Mouse (Mus musculus) heart, adult 10 weeks (tissue): ENCODE results near the gene Ly6g6d. TPM values are rescaled to one million over a fixed set of nuclear protein-coding genes. Genes with fewer than 3 reads are reported as not detected.

Experiments
- polyA plus RNA-seq: library from polyadenylated mRNA; stranded (reverse); fragments of 350-450 nt; fragmentation: Illumina TruSeq; extraction: RNeasy Lipid Tissue Mini Kit (QIAGEN cat#74804); gene quantifications from one replicate; pipeline ENCODE4 v1.2.3, GENCODE M21; 2014; ENCODE audit warnings: low read depth, low replicate concordance

Gene Ly6g6d
- polyA plus RNA-seq: not detected

DNA sequence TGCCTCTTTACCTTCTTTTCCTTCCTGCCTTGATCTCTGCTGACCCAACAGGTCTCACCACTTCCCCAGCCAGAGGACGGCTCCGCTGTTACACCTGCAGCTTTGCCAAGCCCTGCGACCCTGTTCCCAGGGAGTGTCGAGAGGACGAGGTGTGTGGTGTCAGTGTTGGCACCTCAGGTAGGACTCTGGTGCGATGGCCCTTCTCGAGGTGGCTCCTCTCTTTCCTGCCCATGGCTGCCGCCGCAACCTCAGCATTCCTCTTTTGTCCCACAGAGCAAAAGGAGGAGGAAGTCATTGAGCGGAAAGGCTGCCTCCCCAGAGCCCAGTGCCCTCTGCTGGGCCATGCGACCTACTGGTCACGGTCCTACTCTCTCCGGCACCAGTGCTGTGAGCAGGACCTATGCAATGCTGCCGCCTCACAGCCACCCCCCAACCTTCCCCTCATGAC is at the start of gene Ly6g6d:
TSS of gene Ly6g6d (minus strand) at position 280 of the 448 bp plus-strand sequence.

DNA sequence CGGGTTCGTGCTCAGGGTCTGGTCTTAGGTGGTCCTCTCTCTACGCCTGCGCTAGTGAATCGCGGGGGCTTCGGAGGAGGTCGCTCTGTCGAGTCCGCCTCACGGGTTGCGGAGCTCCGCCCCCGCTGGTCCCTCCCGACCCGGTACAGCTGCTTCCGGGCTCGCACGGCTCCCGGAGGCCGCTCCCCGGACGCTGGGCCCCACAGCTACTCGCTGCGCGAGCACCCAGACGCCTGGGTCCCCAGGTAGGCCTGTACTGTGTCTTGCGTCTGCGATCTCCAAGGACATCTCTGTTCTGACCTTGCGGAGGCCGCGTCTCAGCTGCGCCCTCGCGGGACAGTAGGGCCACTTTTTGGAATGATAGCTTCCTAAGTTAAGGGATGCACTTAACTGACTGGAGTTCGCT is 48.3 kb upstream of the Ly6g6d start, which contains the start of gene D17H6S53E:
TSS of gene D17H6S53E (plus strand) at position 168 of the 406 bp plus-strand sequence.

GRCm38 (mm10) chr17:35121871-35122303 is 44.0 kb upstream of the Ly6g6d start, which contains the start of gene Csnk2b:
Gene Csnk2b, minus strand, starts transcription at chr17:35122053.

DNA sequence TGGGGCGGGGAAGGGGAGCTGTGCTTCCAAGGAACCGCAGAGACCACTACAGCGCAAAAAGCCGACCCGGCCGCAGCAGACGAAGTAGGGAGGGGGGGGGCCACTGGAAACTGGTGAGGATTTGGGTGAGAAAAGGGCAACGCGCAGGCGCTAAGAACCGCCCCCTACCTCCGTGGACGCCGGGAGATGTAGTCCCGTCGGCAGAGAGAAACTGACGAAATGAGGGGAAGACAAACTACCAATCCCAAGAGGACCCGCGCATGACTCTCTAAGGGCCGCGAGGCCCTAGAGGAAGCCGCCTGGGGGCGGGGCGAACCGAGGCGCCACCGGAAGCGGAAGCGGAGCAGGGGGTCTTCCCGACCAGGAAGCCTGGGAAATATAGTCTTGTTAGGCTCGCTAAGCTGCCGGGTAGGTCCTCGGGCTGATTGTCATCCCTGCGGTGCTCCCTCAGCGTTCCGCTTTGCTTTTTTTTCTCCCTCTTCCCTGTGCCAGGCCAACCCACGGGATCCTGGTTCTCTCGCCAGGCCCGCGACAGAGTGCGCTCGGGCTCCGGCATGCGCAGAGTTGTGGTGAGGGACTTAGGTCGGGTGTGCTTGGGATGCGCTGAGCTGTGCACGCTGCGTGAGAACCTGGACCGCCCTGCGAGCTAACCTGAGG is 43.4 kb upstream of the Ly6g6d start, which contains the start of gene Gpank1:
TSS of gene Gpank1 (plus strand) at position 313 of the 657 bp plus-strand sequence.

DNA sequence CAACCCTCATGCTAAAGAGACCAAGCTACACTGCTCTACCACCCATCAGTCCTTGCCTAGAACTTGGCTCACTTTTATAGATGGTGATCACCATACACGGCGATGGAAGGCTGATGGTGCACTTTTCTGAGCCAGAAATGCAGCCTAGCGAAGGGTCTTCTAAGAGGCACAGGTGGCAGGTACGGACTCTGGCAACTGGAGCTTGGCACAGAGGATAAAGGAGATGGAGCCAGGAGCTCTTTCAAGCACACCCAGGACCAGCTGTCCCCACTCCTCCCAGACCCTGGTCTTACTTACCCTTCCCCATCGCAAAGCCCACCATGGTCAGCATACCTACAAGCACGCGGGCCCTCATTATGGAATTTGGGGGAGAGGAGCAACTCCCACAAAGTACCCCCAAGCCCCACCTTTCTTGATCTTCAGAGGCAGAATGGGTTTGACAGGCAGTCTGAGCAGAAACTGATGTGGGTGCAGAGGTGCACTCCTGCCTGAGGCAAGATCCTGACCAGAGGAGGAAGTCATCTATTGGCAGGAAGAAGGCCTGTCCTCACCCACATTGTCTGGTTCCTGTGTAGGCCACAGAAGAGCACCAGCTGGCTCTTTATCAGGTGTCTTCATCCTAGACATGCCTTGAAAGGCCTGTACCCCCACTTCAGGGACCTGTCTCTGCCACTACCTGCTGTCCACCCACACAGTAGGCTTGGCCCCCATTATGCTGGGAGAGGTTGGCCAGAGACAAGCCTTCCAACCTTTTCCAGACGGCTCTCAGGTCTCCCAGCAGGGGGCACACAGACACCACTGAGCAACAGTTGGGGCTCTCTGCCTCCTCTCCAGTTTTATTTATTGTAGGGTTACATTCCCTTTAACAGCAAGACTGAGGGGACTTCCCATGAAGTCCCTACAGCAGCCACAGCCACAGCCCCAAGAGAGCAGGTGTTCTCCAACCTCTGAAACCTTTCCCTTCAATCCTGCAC is 37.5 kb upstream of the Ly6g6d start, which contains the start of gene Ly6g5b:
TSS of gene Ly6g5b (minus strand) at position 383 of the 974 bp plus-strand sequence.

GRCm38 (mm10) chr17:35108097-35108496 is 30.2 kb upstream of the Ly6g6d start, which contains the start of gene Ly6g5c:
Gene Ly6g5c, plus strand, starts transcription at chr17:35108279.

DNA sequence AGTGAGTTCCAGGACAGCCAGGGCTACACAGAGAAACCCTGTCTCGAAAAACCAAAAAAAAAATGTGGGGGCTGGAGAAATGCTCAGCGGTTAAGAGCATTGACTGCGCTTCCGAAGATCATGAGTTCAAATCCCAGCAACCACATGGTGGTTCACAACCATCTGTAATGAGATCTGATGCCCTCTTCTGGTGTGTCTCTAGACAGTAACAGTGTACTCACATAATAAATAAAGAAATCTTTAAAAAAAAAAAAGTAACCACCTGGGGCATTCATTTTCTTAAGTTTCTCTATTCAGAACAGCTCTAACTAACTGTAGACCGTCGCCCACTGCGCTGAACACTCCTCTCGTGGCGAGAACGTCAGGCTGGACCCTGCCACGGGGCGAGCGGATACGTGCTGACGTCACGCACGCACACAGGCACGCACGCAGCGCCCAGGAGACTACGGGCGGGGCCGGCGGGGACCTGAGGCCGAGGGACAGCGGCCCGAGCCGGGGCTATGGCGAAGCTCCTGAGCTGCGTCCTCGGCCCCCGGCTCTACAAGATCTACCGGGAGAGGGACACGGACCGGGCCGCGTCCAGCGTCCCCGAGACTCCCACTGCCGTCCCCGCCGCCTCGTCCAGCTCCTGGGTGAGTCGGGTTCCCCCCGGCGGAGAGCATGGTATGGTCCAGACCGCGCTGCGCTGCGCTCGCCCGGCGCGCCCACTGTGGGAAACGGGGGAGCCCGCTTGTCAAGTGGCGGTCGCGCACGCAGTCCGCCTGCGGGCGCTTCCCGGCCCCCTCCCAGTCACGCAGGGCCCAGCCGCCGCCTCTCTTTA is 11.2 kb upstream of the Ly6g6d start, which contains the start of gene Abhd16a:
TSS of gene Abhd16a (plus strand) at position 439 of the 820 bp plus-strand sequence.

DNA sequence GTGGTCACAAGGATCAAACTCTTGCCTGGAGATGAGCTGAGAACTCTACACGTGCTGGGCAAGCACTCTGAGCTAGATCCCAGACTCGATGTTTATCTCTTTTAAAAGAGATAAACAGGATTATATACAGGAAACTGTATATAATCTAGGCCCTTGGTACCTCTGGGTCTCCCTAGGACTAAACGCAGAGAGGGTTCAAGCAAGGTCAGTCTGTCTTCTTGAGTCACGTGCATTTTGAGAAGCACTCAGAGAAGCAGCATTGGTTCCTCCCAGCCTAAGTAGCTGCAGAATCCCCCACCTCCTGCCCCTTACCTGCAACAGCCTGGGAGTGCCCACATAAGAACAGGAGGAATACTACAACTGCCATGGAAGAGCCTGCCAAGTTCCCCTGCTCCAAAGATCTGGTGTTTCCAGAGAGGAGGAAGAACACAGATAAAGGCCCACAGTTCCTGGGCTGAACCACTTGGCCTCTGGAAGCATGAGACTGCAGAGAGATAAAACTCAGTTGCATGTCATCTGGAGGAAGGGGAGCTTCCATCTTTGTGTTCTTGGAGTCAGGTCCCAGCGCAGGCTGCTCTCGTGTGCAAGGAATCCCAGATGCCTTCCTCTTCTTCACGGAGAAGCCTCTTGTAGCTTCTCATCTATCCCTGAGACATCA is 7.5 kb upstream of the Ly6g6d start, which contains the start of gene Ly6g6f:
TSS of gene Ly6g6f (minus strand) at position 403 of the 658 bp plus-strand sequence.

GRCm38 (mm10) chr17:35076507-35077176 is 1.2 kb downstream of the Ly6g6d start, which contains the start of gene Ly6g6e:
Gene Ly6g6e, plus strand, starts transcription at chr17:35076902.

DNA sequence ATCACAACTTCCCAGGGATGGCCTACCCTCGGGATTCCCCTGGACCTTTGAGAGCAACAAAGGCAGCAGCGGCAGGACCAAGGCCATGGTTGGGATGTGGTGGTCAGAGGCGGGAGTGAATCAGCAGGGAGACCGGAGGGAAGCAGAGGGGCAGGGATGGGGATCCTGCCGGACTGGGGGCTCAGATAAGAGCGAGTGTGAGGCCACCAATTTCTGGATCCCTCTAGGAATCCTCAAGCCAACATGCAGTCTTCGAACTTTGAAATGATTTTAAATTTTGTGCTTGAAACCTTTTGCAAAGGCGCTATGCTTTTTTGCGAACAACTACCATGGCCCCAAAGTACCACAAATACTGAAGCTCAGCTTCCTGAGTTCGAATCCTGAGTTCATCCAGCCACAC is 11.8 kb downstream of the Ly6g6d start, which contains the start of gene Mpig6b:
TSS of gene Mpig6b (minus strand) at position 101 of the 400 bp plus-strand sequence.

DNA sequence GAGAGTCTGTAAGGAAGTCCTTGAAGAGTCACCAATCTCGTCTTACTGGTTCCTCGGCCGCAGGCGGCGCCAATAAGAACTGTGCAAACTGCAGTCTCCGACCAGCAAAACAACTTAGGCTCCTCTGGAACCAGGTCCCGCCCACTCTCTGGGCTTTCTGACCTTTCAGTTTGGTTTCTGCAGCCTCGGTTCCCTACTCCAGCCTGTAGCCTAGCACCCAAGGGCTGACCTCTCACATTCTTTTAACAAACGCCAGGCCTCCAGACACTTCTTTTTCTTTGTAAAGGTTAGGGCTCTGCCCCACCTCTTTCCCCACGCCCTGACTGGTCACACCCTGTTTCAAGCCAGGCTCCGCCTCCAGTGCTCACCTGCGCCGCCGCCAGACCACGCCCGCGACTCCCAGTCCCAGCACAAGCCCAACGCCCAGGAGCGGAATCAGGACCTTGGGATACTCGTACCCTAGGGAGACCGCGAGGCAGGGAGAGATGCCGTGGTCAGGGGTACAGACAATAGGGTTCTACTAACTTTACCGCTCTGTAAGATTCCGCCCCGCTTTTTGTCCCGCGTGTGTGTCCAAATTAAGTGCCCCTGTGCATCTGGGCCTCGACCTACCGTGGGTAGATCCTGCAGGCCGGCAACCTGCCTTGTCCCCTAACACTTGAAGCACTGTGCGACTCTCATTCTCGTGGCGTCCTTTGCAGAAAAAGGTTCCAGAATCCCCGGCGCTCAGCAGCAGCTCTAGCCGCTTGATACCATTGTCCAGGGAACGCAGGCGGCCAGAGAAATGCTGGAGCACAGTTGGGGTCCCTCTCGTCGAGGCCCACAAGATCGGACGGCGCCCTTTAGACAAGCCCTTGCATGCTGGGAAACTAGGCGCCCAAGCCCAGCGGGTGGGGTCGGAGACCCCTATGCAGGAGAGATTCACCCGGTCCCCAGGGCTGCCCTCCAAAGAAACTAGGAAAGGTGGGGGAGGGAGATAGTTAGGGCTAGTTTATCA is 12.6 kb downstream of the Ly6g6d start, which contains the start of gene Ly6g6c:
TSS of gene Ly6g6c (plus strand) at position 438 of the 997 bp plus-strand sequence.

DNA sequence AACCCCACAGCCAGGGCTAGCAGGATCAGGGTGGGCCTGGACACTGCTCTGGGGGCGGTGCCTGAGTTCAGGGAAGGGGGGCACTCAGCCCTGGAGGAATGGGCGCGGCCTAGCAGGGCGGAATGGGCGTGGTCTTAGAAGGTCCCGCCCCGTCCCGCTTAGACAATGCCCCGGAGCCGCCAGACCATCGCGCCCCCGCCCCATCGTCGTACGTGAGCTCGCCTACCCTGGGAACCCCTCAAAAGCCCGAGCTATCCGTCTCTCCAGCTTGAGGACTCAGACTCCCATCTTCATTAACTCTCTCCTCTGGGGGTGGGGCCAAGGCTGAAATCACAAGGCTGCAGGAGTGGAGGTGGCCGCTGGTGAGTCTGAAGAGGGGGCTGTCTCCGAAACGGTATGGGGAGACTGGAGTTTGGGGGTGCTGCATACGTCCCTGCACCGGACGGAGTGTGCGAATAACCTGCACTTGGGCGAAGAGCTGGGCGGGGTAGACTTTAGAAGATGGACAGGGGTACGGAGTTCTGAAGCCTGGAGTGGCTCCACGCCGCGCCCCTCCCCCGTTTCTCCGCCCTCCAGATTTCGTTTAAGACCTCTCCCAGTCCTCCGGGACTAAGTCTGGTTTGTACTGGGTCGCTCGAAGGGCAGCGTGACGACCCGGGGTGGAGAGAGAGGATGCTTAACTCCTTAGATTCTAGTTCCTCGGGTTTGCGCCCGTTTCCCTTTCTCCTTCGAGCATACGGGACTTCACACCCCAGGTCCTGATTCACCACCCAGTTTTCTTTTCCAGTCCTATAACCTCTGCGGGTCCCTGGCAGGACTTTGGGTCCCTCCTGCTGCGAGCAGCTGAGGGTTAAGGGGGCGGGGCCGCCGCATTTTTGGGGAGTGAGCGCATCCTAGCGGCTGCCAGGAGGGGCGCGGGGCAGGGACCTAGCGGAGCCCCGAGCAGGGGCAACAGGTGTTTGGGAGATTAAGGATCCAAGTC is 18.7 kb downstream of the Ly6g6d start, which contains the start of gene Ddah2:
TSS of gene Ddah2 (plus strand) at position 125 of the 982 bp plus-strand sequence.

DNA sequence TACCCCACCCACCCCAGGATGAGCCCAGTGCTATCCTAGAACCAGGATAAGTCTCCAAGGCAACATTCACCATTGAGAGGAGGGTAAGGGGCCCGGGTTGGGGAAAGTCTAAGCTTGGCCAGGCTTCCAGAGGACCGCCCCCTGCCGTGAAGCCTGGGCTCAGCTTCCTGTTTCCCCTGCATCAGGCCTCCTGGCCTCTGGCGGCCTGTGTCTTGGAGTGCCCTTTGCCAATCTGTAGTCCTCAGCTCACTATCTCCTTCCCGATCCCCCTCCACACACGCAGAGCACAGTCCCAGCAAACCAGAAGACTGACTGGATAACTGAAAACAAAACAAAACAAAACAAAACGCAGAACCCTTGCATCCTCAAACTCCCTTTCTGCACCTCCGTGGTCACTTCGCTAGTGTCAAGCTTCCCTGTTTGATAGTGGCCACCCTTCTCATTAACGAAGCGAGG is 28.3 kb downstream of the Ly6g6d start, which contains the start of gene Clic1:
TSS of gene Clic1 (plus strand) at position 406 of the 456 bp plus-strand sequence.

DNA sequence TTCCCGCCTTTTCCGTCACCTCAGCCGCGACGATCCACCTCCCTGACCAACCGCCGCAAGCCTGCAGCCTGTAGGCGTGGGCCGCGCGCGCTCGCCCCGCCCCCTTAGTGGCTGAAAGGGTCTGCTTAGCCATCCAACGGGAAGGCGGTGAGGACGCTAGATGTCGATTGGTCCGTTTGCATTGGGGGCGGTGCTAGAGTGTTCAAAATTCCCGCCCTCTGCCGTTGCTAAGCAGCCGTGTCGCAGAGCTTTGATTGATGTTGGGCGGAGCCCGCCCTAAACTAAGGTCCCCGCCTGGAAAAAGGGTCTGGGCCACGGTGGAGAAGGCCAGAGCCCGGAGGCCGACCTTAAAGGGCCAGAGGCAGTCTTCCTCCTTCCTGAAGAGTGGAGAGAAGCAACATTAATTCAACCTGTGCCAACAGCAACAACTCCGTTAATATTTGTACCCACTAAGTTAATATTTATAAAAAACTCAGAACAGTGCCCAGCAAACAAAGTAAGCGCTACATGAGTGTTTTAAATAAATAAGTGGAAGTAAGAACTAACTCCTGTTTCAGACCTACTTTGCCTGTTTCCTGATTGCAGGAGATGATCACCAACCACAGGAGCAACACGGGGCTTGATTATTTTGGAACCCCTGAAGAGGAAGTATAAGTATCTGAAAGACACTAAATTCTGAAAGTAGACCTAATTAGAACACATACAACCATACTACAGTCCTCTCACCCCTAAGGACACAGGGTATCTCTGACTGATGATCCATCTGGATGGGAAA is 31.0 kb downstream of the Ly6g6d start, which contains the start of gene Msh5:
TSS of gene Msh5 (minus strand) at position 65 of the 775 bp plus-strand sequence.

DNA sequence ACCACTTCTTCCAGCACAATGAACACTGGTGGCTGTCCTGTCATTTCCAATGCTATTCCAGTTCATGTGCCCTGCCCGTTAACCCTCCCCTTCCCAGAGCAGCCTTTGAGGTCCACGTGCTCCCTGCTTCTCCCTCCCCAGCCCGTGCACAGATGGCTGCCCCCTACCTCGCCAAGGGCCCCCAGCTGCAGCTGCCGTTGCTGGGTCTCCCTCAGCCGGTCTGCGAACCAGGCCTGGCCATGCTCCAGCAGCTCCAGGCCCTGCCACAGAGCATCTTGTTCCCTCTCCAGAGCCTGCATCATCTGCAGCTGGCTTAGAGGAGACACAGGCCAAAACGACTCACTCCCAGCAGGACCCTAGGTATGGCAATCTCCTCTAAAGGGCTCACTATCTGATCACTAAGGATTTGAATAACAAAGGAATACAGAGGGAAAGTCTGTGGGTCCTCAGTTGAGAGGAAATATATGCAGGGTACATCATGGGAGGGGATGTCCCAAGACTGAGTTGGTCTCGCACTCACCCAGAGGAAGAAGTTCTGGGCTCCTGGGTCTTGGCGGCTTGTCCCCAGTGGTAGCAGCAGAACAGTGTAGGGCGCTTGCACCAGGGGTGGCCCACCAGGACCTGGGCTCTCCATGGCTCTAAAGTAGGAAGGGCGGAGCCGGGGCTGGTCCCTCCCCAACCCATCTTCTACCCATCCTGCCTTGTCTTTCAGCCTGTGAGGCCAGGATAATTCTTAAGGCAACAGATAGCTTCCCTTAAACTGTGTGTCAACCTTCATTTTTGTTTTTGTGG is 50.4 kb downstream of the Ly6g6d start, which contains the start of gene Sapcd1:
TSS of gene Sapcd1 (minus strand) at position 740 of the 792 bp plus-strand sequence.

